Mouse (Mus musculus) heart, embryonic 15.5 days (tissue): ENCODE data around the gene Dmd. TPM values are rescaled to one million over a fixed set of nuclear protein-coding genes. Genes with fewer than 3 reads are reported as not detected.
A peak's percentile ranks its signal among the peaks of the same experiment; 100 is the strongest.

Experiments
- ATAC-seq: fragments of 200-750 bp; cut with Nextera tagmentation; replicated peaks from 2 replicates; pipeline ENCODE4 v1.8.0; 2017; ENCODE audit warnings: low read depth, moderate TSS enrichment; ENCODE audit not compliant: insufficient number of reproducible peaks, insufficient read depth, low FRiP score
- H3K27ac ChIP-seq: fragments of 300-500 bp; sonication (generic); 2 replicates; pipeline ENCODE4 v1.5.1; 2015; ENCODE audit warnings: mild to moderate bottlenecking, inconsistent platforms
- H3K27me3 ChIP-seq: fragments of 300-500 bp; sonication (generic); 2 replicates; pipeline ENCODE4 v1.6.1; 2015; ENCODE audit warnings: inconsistent platforms
- H3K36me3 ChIP-seq: fragments of 300-500 bp; sonication (generic); 2 replicates; pipeline ENCODE4 v1.6.1; 2015; ENCODE audit warnings: mild to moderate bottlenecking, inconsistent platforms
- H3K4me1 ChIP-seq: fragments of 300-500 bp; sonication (generic); replicated peaks from 2 replicates; pipeline ENCODE4 v1.6.1; 2015; ENCODE audit warnings: inconsistent platforms
- H3K4me2 ChIP-seq: fragments of 300-500 bp; sonication (generic); 2 replicates; pipeline ENCODE4 v1.6.1; 2015; ENCODE audit warnings: inconsistent platforms, mild to moderate bottlenecking, moderate library complexity
- H3K4me3 ChIP-seq: fragments of 300-500 bp; sonication (generic); 2 replicates; pipeline ENCODE4 v1.5.1; 2015; ENCODE audit warnings: mild to moderate bottlenecking, inconsistent platforms
- H3K9ac ChIP-seq: fragments of 300-500 bp; sonication (generic); 2 replicates; pipeline ENCODE4 v1.6.1; 2015; ENCODE audit warnings: mild to moderate bottlenecking, inconsistent platforms
- H3K9me3 ChIP-seq: fragments of 300-500 bp; sonication (generic); replicated peaks from 2 replicates; pipeline ENCODE4 v1.6.1; 2016; ENCODE audit warnings: inconsistent platforms
- WGBS: fragments of 180-500 bp; shearing (Covaris S2); methylation state at CpG from one replicate; pipeline ENCODE4 v1.1.7; 2015; ENCODE audit warnings: mixed read lengths; 5-methylcytosine and 5-hydroxymethylcytosine counted together
- polyA plus RNA-seq: library from polyadenylated mRNA; unstranded; fragments of >200 nt; fragmentation: Nextera tagmentation; extraction: Ambion mirVana; gene quantifications from 2 replicates; pipeline ENCODE4 v1.2.1, GENCODE M21; 2015

The Dmd gene
- polyA plus RNA-seq, 1 experiment from 2014 or later, result 29.8 TPM

DNA sequence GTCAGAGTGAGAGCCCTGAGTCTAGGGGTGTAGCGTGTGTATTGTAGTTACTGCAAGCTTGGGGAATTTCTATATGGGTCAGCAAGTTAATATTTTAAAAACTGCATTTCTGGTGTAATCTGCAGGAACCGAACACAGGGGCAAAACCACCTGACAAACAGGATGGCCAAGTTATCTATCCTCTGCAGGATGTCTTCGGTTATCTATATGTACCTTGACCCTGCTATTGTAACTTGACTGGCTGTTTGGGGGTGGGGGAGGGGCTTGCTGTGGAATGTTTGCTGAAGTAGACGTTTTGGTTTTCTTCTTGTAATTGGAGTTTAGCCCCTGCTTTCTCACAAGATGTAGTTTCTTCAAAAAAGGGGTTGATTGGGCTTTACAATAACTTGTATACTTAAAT lies 2124.9 kb downstream of the Dmd start:
- no peak overlapping the region for H3K9ac ChIP-seq
- no peak for ATAC-seq
- no peaks in the 10 kb centered on the region for H3K9me3 ChIP-seq
- no peak overlapping the region for H3K4me3 ChIP-seq
- no peaks in the 10 kb centered on the region for H3K36me3 ChIP-seq
- no peak overlapping the region for H3K4me2 ChIP-seq
- no peaks in the 10 kb centered on the region for H3K4me1 ChIP-seq
- no peaks in the 10 kb centered on the region for H3K27me3 ChIP-seq
- WGBS, result 52% methylated on average over 4 of the region's 4 CpGs
- no peak overlapping the region for H3K27ac ChIP-seq

DNA sequence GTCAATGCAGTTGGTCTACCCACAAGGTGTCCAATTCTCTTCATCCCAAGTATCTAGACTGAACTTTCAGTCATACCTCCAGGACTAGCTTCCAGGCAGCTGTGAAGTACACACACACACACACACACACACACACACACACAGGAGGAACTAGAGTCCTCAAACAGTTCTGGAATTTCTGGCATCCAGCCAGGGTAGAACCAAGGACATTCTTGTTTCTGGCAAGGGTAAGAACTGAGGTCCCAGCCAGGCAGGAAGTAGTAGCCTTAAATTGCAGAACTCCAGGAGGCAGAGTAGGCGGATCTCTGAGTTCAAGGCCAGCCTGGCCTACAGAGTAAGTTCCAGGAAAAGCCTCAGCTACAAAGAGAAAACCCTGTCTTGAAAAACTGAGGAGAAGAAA lies 2128.2 kb downstream of the Dmd start:
- H3K36me3 ChIP-seq, result no peaks in the 10 kb centered on the region
- H3K4me2 ChIP-seq, result no peak overlapping the region
- ATAC-seq, result no peak
- H3K27ac ChIP-seq, result no peak overlapping the region
- no peaks in the 10 kb centered on the region for H3K4me1 ChIP-seq
- no peak overlapping the region for H3K9ac ChIP-seq
- H3K27me3 ChIP-seq, result no peaks in the 10 kb centered on the region
- no peak overlapping the region for H3K4me3 ChIP-seq
- 68% methylated on average over 1 of the region's 1 CpGs for WGBS
- no peaks in the 10 kb centered on the region for H3K9me3 ChIP-seq

DNA sequence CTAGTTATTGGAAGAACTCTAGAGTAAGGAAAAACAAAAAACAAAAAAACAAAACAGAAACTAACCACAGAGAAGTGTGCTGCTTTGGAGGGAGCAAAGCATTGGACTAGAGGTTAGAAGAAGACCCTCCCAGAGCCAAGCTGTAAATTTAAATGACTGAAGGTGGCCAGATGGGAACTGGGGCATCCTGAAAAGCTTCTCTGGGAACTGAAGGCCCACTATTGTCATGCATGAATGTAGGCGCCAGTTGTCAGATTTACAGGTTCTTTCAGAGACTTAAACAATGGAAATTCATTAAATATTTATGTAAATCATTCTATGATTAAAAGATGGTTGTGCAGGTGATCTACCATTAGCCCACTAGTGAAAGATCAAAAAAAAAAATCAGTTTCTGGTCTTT lies 2128.9 kb downstream of the Dmd start:
- no peak for ATAC-seq
- no peak overlapping the region for H3K9ac ChIP-seq
- H3K27ac ChIP-seq, result no peak overlapping the region
- no peak overlapping the region for H3K4me2 ChIP-seq
- WGBS, result 77% methylated on average over 1 of the region's 1 CpGs
- H3K9me3 ChIP-seq, result no peaks in the 10 kb centered on the region
- no peaks in the 10 kb centered on the region for H3K4me1 ChIP-seq
- no peaks in the 10 kb centered on the region for H3K36me3 ChIP-seq
- no peaks in the 10 kb centered on the region for H3K27me3 ChIP-seq
- H3K4me3 ChIP-seq, result no peak overlapping the region

DNA sequence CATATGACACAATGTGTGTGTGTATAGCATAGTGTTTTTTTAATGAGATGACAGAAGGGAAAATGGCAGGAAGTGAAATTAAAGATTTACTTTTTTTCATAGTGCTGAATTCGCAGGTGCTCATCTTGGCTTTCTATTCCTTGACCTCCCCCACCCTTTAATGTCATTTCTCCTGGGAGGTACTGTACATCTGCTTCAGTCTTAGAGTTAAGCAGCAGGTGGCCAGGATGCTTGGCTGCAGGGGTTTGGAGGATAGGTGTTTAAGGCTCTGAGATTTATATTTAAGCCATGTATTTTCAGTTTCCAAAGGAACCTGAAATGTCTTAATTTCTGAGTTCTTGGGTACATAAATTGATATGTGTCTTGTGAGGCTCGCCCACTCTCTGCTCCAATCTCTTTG lies 2130.5 kb downstream of the Dmd start:
- Histone ChIP-seq H3K9me3 (no peaks in the 10 kb centered on the region), H3K36me3 (no peaks in the 10 kb centered on the region), H3K27me3 (no peaks in the 10 kb centered on the region), H3K4me2 (no peak overlapping the region), H3K9ac (no peak overlapping the region), H3K4me3 (no peak overlapping the region), H3K27ac (no peak overlapping the region), H3K4me1 (no peaks in the 10 kb centered on the region)
- 59% methylated on average over 2 of the region's 2 CpGs for WGBS
- no peak for ATAC-seq

DNA sequence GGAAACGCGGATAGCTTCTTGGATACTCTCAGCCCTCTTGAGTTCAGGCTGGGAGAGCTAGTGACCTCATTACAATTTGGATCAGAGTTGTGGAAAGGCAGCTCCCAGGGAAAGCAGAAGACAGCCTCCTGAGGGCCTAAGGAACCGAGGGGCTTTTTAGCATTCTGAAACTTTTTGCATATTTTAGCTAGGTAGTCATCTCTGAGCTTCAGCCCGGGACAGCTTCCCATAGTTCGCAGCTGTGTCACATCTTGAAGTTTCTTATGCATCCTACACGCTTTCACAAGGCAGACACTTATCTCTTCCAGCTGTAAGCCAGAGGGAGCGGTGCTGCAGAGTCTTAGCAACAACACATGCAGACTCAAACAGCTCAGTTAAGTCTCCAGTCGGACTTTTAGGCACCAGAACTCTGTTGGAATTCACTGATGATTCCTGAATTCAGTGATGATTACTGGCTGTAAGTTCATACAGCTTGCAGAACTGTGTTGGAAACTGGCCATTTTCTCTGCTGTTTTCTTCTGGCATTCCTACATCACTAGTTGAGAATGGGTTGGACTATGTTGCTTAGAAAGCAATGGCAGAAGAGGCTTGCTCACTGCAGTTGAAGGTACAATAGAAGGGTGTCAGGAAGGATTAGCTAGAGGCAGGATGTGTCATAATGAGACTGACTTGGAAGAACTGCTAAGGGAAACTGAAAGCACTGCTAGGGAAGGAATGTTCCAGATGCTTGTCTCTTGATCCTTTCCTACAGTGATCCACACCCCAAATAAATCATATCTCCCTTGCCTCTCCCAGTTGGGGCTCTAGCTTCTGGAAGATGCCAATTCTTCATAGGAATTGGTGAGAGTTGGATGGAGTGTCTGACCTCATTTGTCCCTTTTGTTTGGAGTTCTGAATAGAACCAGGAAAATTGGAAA lies 2135.8 kb downstream of the Dmd start:
- Histone ChIP-seq H3K4me1 (no peaks in the 10 kb centered on the region), H3K4me2 (no peak overlapping the region), H3K9ac (no peak overlapping the region), H3K27me3 (no peaks in the 10 kb centered on the region), H3K9me3 (no peaks in the 10 kb centered on the region), H3K4me3 (no peak overlapping the region), H3K36me3 (no peaks in the 10 kb centered on the region), H3K27ac (peak overlapping the region; percentile 24; the same call in 1 of the 2 replicates)
- ATAC-seq, result peak; percentile 53
- WGBS, result 45% methylated on average over 8 of the region's 8 CpGs

DNA sequence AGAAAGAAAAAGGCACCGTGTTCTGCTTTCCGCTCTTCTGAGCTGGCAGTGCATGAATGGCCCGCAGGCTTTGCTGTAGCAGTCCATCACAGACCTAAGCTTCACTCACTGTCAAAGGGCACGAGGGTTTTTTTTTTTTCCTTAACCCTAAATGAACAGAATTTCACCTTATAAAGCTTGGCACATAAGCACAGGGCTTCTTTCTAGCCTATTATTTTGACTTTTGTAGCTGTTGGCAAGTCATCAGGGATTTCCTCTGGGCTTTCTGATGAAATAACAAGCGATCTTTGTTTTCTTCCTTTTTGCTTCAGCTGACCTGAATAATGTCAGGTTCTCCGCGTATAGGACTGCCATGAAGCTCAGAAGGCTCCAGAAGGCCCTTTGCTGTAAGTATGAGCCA lies 2140.8 kb downstream of the Dmd start:
- ATAC-seq, result no peak
- no peaks in the 10 kb centered on the region for H3K27me3 ChIP-seq
- H3K9ac ChIP-seq, result no peak overlapping the region
- no peaks in the 10 kb centered on the region for H3K36me3 ChIP-seq
- H3K4me2 ChIP-seq, result no peak overlapping the region
- no peaks in the 10 kb centered on the region for H3K9me3 ChIP-seq
- H3K4me1 ChIP-seq, result no peaks in the 10 kb centered on the region
- no peak overlapping the region for H3K4me3 ChIP-seq
- WGBS, result 75% methylated on average over 7 of the region's 7 CpGs
- H3K27ac ChIP-seq, result no peak overlapping the region

DNA sequence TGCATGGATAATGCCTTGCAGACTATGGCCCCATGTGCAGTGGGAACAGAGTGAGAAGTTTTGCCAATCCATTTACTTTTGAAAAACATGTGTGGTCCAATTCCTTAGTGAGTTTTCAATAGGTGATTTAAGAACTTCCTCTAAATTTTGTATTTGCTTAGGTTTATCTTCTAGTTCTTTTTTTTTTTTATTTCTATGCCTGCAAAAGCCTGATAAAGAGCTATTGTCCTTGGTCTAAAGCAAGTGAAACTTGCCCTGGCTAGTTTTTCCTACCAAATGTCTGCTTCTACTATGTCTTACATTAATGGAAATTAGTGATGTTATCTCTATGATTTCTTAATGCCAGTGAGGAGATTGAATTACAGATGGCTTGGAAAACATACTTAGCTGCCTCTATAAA lies 2144.7 kb downstream of the Dmd start:
- Histone ChIP-seq H3K9me3 (no peaks in the 10 kb centered on the region), H3K9ac (no peak overlapping the region), H3K36me3 (no peaks in the 10 kb centered on the region), H3K27me3 (no peaks in the 10 kb centered on the region), H3K4me2 (no peak overlapping the region), H3K4me1 (no peaks in the 10 kb centered on the region), H3K4me3 (no peak overlapping the region), H3K27ac (no peak overlapping the region)
- ATAC-seq, result no peak

DNA sequence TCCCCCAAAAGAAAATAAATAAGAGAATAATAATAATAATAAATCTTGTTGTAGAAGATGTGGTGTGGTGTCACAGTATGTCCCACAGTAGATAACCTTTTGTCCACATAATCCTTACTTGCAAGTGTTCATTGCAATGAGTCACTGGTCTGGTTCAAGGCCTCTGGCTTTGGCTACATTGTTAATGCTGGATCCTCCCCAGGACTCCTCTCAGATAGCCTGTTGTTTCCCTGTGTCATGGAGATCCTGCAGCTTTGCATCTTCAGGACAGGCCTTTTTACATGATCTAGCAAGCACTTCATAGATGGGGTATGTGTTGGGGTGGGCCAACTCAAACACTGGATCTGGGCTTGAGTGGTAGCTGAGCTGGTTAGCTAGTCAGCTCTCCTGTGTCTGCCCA lies 2150.0 kb downstream of the Dmd start:
- ATAC-seq, result no peak
- H3K9me3 ChIP-seq, result no peaks in the 10 kb centered on the region
- H3K4me2 ChIP-seq, result no peak overlapping the region
- H3K4me1 ChIP-seq, result no peaks in the 10 kb centered on the region
- H3K4me3 ChIP-seq, result no peak overlapping the region
- H3K27me3 ChIP-seq, result no peaks in the 10 kb centered on the region
- no peak overlapping the region for H3K27ac ChIP-seq
- H3K9ac ChIP-seq, result no peak overlapping the region
- no peaks in the 10 kb centered on the region for H3K36me3 ChIP-seq

DNA sequence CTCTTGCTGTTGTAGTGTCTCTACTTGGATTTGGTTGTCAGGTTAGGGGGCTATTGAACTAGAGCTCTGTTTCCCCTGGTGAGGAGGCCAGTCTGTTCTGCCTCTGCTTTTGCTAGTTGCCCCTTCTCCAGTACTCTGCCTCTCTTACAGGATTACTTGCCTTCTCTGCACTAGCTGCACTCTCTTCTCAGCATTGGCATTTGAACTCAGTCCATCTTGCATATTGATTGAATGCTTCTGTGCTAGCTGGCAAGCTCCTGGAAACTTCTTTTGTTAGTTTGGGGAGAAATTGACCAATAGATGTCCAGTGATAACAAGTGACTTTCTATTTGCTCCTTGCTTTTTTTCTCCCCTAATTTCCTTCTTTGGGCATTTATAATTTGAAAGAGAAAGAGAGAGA lies 2163.7 kb downstream of the Dmd start:
- Histone ChIP-seq H3K4me2 (no peak overlapping the region), H3K27me3 (no peaks in the 10 kb centered on the region), H3K9me3 (no peaks in the 10 kb centered on the region), H3K36me3 (no peaks in the 10 kb centered on the region), H3K9ac (no peak overlapping the region), H3K4me1 (no peaks in the 10 kb centered on the region), H3K4me3 (no peak overlapping the region), H3K27ac (no peak overlapping the region)
- no peak for ATAC-seq

DNA sequence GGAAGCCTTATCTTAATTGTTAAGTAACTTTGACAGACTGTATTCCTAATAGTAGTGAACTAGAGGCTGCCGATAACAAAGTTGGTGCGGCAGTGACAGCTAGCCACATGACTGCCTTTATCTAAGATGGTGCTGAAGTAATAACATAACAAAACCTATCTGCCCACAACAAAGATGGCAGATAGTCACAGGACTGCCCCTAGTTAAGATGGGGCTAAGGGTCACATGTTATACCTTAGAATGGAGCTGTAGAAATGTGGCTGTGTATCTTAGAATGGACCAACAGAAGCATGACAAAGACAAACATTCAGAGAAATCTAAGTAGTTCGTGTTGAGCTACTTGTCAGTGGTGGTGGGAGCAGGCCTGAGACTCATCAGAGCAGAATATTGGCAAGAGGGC lies 2184.0 kb downstream of the Dmd start:
- Histone ChIP-seq H3K36me3 (no peaks in the 10 kb centered on the region), H3K4me3 (no peak overlapping the region), H3K9ac (no peak overlapping the region), H3K4me2 (no peak overlapping the region), H3K9me3 (no peaks in the 10 kb centered on the region), H3K27me3 (no peaks in the 10 kb centered on the region), H3K27ac (no peak overlapping the region), H3K4me1 (no peaks in the 10 kb centered on the region)
- ATAC-seq, result no peak
- 74% methylated on average over 3 of the region's 3 CpGs for WGBS

DNA sequence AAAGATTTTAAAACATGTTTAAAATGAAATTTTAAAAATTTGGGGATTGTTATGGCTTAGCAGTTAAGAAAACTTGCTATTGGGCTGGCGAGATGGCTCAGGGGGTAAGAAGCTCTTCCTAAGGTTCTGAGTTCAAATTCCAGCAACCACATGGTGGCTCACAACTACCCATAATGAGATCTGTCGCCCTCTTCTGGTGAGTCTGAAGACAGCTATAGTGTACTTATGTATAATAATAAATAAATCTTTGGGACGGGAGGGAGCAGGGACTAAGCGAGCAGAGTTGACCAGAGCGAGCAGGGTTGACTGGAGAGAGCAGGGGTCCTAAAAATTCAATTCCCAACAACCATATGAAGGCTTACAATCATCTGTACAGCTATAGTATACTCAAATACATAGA lies 2188.6 kb downstream of the Dmd start:
- no peaks in the 10 kb centered on the region for H3K4me1 ChIP-seq
- H3K4me3 ChIP-seq, result no peak overlapping the region
- 75% methylated on average over 5 of the region's 5 CpGs for WGBS
- no peaks in the 10 kb centered on the region for H3K9me3 ChIP-seq
- no peak overlapping the region for H3K4me2 ChIP-seq
- no peaks in the 10 kb centered on the region for H3K36me3 ChIP-seq
- no peak for ATAC-seq
- no peaks in the 10 kb centered on the region for H3K27me3 ChIP-seq
- H3K9ac ChIP-seq, result no peak overlapping the region
- no peak overlapping the region for H3K27ac ChIP-seq

DNA sequence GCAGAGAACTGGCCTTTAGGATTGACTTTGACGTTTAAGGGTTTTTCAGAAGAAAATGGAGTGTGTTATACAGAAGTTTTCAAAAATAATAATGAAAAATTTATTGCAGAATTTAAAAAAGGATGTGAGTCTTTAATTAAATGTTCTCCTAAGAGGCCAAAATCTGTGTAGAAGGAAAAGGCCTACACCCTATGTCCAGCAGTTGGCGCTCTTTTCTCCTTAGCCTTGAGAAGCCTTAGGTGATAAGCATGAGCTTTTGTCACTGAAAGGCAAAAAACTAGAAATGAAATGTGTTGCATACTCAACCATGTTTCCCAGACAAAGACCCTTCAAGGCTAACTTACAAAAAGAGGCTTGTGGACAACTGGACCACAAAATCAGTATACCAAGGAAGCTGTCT lies 2222.6 kb downstream of the Dmd start:
- no peak overlapping the region for H3K4me3 ChIP-seq
- H3K9ac ChIP-seq, result no peak overlapping the region
- H3K27me3 ChIP-seq, result no peaks in the 10 kb centered on the region
- H3K4me1 ChIP-seq, result no peaks in the 10 kb centered on the region
- H3K36me3 ChIP-seq, result no peaks in the 10 kb centered on the region
- H3K27ac ChIP-seq, result no peak overlapping the region
- H3K4me2 ChIP-seq, result no peak overlapping the region
- no peaks in the 10 kb centered on the region for H3K9me3 ChIP-seq
- WGBS, result 67% methylated on average over 2 of the region's 2 CpGs
- no peak for ATAC-seq
